Mouse (Mus musculus): ENCODE results near the gene Cacna1c. TPM values are rescaled to one million over a fixed set of nuclear protein-coding genes. Genes with fewer than 3 reads are reported as not detected.

Cacna1c gene
- polyA plus RNA-seq, 1 experiment from 2014 or later, result 3.6 TPM

DNA sequence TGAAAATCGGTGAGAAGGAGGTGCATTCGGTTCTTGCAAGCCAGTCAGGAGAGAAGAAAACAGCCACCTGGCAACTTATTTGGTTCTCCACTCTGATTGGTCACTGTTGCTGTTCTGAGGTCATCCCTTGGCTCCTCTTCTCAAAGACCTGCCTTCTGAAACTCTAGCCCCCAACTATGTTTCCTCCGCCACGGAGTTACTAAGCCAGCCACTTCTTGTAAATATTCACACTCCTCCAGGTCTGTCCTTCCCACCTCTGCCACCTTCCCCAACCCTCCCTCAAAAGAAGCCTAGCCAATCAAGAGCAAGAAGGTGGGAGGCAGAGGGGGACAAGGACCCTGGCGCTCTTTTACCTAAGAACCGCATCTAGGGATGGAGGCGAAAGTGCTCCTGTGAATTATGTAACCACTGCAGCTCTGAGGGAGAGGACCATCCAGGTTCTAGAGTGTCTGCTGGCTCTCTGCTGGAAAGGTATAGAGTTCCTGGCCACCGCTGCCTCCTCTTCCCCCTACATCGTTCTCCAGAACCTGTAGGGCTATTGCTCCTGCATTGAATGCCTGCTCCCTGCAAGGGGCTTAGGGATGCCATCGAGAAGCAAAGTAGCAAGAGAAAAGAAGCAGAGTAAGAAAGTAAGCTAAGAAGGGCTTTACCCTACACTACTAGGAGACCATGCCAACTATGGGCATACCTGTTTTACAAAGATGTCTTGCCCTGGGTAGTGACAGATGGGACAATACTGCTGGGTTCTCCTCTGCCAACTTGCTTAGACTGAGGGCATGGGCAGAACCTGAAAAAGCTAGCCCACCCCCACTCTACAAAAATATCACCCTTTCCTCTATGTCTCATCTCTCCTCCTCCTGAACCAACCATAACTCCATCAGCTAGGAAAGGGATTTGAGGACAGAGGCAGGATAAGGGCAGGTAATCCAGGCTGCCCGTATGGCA is 90.3 kb downstream of the Cacna1c start:
- ATAC-seq, result no peak
- H3K27ac ChIP-seq, result no peak overlapping the region
- H3K36me3 ChIP-seq (ENCODE audit: poor library complexity, severe bottlenecking), result no peaks in the 10 kb centered on the region
- peaks cover 28% of the 10 kb centered on the region for H3K4me1 ChIP-seq
- H3K27me3 ChIP-seq, result peaks cover 24% of the 10 kb centered on the region
- H3K9ac ChIP-seq, result peak overlapping the region; percentile 77; the same call in 1 of the 2 replicates
- WGBS, result 19% methylated on average over 11 of the region's 11 CpGs
- H3K4me3 ChIP-seq, result peak overlapping the region; percentile 70
- H3K4me2 ChIP-seq, result peak overlapping the region; percentile 92
- H3K9me3 ChIP-seq (replicated peaks), result no peaks in the 10 kb centered on the region

DNA sequence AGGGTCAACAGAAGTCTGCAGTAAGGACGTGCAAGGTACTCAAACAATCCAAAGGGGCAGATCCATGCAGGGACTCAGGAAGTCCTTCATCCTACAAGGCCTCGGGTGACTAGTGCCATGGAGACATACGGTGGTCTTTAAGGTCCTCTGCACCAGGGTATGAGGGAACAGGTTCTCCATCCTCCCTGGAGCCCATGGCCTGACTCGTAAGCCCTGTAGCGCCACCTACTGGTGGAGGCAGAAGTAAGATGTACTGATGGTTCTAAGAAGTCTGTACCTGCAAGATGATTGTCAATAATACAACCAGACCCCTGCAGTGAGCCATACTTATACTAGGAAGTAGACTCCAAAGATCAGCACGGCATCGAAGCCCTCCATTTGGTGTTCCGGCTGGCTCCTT is 92.0 kb downstream of the Cacna1c start:
- no peak overlapping the region for H3K4me3 ChIP-seq
- H3K27ac ChIP-seq, result no peak overlapping the region
- no peak overlapping the region for H3K9ac ChIP-seq
- WGBS, result 37% methylated on average over 8 of the region's 8 CpGs
- no peaks in the 10 kb centered on the region for H3K9me3 ChIP-seq (replicated peaks)
- H3K4me2 ChIP-seq, result no peak overlapping the region
- no peak for ATAC-seq
- peaks cover 24% of the 10 kb centered on the region for H3K27me3 ChIP-seq
- H3K4me1 ChIP-seq, result peaks cover 28% of the 10 kb centered on the region
- H3K36me3 ChIP-seq (ENCODE audit: poor library complexity, severe bottlenecking), result no peaks in the 10 kb centered on the region

DNA sequence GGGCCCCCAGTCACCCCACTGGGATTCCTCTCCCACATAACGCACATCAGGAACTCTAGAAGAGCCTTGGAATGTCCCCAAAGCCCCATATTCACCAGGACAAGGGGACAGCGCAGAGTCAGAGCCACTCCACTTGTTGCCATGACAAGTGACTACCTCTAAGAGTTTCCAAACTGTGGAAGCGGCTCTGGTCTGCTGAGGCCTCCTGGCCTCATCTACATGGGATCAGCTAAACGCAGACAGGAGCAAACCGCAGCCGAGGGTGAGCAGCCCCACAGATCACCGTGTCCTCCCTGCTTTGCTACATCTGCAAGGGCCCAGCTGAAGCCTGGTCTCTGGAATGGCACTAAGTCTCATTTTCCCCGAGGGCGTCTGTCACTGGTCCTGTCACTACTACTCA is 93.3 kb downstream of the Cacna1c start:
- H3K27ac ChIP-seq, result no peak overlapping the region
- H3K9me3 ChIP-seq (replicated peaks), result no peaks in the 10 kb centered on the region
- H3K9ac ChIP-seq, result no peak overlapping the region
- peaks cover 26% of the 10 kb centered on the region for H3K4me1 ChIP-seq
- no peak overlapping the region for H3K4me2 ChIP-seq
- 88% methylated on average over 9 of the region's 9 CpGs for WGBS
- no peak for ATAC-seq
- H3K4me3 ChIP-seq, result no peak overlapping the region
- no peaks in the 10 kb centered on the region for H3K36me3 ChIP-seq (ENCODE audit: poor library complexity, severe bottlenecking)
- peaks cover 24% of the 10 kb centered on the region for H3K27me3 ChIP-seq

DNA sequence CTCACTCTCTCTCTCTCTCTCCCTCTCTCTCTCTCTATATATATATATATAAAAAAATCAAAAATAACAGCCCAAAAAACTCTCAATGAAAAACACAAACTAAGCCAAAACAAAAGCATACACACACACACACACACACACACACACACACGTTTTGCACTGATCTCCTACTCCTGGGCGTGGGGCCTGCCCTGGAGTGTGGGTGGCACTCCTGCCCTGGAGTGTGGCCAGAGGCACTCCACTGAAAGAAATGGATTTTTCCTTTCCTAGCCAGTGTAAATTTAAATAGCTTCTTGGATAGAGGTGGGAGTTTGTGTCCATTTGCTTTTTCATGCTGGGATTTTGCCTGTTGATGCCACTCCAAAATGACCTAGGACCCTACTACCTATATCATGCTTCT is 96.9 kb downstream of the Cacna1c start:
- Histone ChIP-seq H3K27me3 (no peaks in the 10 kb centered on the region), H3K4me2 (no peak overlapping the region), H3K9me3 (replicated peaks) (no peaks in the 10 kb centered on the region), H3K4me3 (no peak overlapping the region), H3K9ac (no peak overlapping the region), H3K27ac (no peak overlapping the region), H3K36me3 (ENCODE audit: poor library complexity, severe bottlenecking) (no peaks in the 10 kb centered on the region), H3K4me1 (0 out of 2 replicates have a peak, but pooled peaks cover 4% of the 10 kb centered on the region)
- no peak for ATAC-seq
- WGBS, result 75% methylated on average over 2 of the region's 2 CpGs

DNA sequence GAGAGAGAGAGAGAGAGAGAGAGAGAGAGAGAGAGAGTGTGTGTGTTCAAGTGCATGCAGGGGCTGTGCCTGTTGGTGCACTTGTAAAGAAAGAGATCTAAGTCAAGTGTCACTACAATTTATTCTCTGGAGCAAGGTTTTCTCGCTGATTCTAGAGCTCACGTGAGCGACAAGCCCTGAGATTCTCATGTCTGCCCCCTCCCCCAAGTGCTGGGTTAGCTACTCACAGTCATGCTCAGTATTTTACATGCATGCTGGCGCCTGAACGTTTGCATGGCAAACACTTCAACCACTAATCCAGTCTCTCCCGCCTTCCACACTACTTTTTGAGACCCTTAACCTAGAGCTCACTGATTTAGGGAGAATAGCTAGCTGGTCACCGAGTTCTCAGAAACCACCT is 99.7 kb downstream of the Cacna1c start:
- Histone ChIP-seq H3K36me3 (ENCODE audit: poor library complexity, severe bottlenecking) (no peaks in the 10 kb centered on the region), H3K9me3 (replicated peaks) (no peaks in the 10 kb centered on the region), H3K4me3 (no peak overlapping the region), H3K27me3 (no peaks in the 10 kb centered on the region), H3K4me2 (no peak overlapping the region), H3K27ac (no peak overlapping the region), H3K4me1 (0 out of 2 replicates have a peak, but pooled peaks cover 4% of the 10 kb centered on the region), H3K9ac (no peak overlapping the region)
- 72% methylated on average over 7 of the region's 7 CpGs for WGBS
- ATAC-seq, result no peak

DNA sequence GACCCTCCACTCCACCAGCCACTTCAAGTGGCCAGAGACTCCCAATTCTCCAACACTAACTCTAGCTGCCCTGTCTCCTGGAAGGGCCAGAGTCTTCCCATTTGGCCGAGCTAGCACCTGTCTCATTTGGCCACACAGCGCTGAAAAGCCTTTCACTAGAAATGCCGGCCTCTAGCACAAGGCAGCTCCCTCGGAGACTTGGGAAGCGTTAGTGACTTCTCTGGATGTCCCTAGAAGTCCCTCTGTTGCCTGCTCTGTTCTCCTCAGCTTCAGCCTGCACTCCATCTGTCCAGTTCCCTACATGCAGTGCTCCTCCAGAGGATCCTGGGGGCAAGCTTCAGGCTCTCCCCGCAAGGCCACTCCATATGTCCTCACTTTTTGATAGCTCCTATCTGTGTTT is 101.1 kb downstream of the Cacna1c start:
- no peak overlapping the region for H3K27ac ChIP-seq
- no peak overlapping the region for H3K4me3 ChIP-seq
- no peak for ATAC-seq
- 0 out of 2 replicates have a peak, but pooled peaks cover 4% of the 10 kb centered on the region for H3K4me1 ChIP-seq
- H3K27me3 ChIP-seq, result no peaks in the 10 kb centered on the region
- no peak overlapping the region for H3K4me2 ChIP-seq
- WGBS, result 84% methylated on average over 6 of the region's 6 CpGs
- H3K9ac ChIP-seq, result no peak overlapping the region
- H3K36me3 ChIP-seq (ENCODE audit: poor library complexity, severe bottlenecking), result no peaks in the 10 kb centered on the region
- H3K9me3 ChIP-seq (replicated peaks), result no peaks in the 10 kb centered on the region

DNA sequence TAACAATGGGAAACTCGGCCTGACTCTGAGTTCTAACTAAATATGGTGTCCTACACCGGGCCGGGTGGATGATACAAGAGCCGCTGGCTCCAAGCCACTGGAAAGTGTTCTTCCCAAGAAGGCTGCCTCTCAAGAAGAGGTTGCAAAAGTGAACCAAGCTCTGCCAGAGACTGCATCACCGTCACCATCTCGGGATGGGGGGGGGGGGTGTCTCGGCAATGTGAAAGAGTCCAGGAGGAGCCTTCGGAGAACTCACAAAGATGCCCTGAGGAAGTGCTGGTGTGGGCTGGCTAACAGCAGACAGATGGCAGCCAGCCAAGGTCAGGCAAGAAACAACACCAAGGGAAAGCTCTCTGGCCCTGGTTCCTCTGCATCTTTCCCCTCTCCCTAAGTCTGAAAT is 107.0 kb downstream of the Cacna1c start:
- H3K4me1 ChIP-seq, result peaks cover 16% of the 10 kb centered on the region; the same call in 1 of the 2 replicates
- H3K36me3 ChIP-seq (ENCODE audit: poor library complexity, severe bottlenecking), result no peaks in the 10 kb centered on the region
- H3K4me3 ChIP-seq, result no peak overlapping the region
- no peaks in the 10 kb centered on the region for H3K9me3 ChIP-seq (replicated peaks)
- no peak overlapping the region for H3K9ac ChIP-seq
- H3K4me2 ChIP-seq, result no peak overlapping the region
- 67% methylated on average over 8 of the region's 8 CpGs for WGBS
- no peaks in the 10 kb centered on the region for H3K27me3 ChIP-seq
- no peak overlapping the region for H3K27ac ChIP-seq
- no peak for ATAC-seq

DNA sequence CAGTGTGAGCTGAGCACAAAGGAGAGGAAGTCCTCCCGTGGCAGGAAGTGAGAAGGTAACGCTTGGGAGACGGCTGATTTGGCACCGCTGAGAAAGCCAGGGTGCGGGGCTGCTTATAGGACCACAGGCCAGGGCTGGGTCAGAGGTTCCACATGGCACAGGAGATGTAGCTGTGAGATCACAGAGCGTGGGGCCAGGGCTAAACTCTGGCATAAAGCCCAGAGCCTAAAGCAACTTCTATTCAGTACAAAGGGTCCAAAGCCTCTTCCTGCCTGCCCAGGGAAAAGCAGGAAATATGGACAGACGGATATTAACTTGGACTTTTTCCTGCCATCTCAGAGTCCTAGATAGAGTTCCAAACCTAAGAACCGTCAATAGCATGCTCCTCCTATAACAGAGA is 107.8 kb downstream of the Cacna1c start:
- WGBS, result 84% methylated on average over 8 of the region's 8 CpGs
- Histone ChIP-seq H3K9ac (no peak overlapping the region), H3K36me3 (ENCODE audit: poor library complexity, severe bottlenecking) (no peaks in the 10 kb centered on the region), H3K27me3 (no peaks in the 10 kb centered on the region), H3K4me3 (no peak overlapping the region), H3K9me3 (replicated peaks) (no peaks in the 10 kb centered on the region), H3K4me2 (no peak overlapping the region), H3K27ac (no peak overlapping the region), H3K4me1 (peaks cover 16% of the 10 kb centered on the region; the same call in 1 of the 2 replicates)
- no peak for ATAC-seq

DNA sequence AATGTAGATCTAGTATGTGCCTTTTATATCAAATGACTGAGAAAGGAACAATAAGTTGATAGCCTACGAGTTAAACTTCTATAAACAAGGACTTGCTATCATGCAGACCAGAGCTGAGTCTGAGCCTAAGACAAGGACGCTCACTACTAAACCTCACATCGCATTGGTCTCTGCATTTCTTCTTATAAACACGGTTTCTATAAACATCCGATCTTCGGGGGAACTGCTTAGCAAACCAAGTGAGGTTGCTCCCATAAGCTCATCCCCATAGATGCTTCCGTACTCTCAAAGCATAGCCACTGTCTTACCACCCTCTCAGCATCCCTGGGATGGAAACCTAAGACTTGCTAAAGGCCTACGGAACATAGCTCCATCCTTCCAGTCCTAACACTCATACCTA is 108.3 kb downstream of the Cacna1c start:
- Histone ChIP-seq H3K4me1 (peaks cover 16% of the 10 kb centered on the region; the same call in 1 of the 2 replicates), H3K9me3 (replicated peaks) (no peaks in the 10 kb centered on the region), H3K27me3 (no peaks in the 10 kb centered on the region), H3K4me3 (no peak overlapping the region), H3K4me2 (no peak overlapping the region), H3K36me3 (ENCODE audit: poor library complexity, severe bottlenecking) (no peaks in the 10 kb centered on the region), H3K27ac (no peak overlapping the region), H3K9ac (no peak overlapping the region)
- WGBS, result 93% methylated on average over 8 of the region's 8 CpGs
- ATAC-seq, result no peak

DNA sequence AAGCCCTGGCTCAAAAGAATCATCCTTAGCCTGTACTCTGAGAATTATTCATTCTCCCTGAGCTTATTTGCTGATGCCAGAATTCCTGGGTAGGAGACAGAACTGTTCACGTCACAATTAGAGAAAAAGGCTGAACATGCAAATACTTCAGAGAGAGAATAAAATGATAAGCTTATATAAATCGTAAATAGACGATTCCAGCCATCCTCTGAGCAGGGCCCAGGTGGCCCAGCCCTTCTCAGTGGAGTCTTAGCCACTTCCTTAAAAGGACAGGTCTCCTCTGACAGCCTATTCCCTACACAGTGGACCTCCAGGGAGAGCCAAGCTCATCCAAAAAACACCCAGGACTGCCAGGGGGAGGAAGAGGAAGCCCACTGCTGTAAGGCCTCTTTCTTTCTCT is 110.4 kb downstream of the Cacna1c start:
- Histone ChIP-seq H3K4me1 (peaks cover 18% of the 10 kb centered on the region; the same call in 1 of the 2 replicates), H3K9ac (no peak overlapping the region), H3K4me2 (no peak overlapping the region), H3K27ac (no peak overlapping the region), H3K9me3 (replicated peaks) (no peaks in the 10 kb centered on the region), H3K36me3 (ENCODE audit: poor library complexity, severe bottlenecking) (no peaks in the 10 kb centered on the region), H3K4me3 (no peak overlapping the region), H3K27me3 (no peaks in the 10 kb centered on the region)
- 76% methylated on average over 3 of the region's 3 CpGs for WGBS
- no peak for ATAC-seq

DNA sequence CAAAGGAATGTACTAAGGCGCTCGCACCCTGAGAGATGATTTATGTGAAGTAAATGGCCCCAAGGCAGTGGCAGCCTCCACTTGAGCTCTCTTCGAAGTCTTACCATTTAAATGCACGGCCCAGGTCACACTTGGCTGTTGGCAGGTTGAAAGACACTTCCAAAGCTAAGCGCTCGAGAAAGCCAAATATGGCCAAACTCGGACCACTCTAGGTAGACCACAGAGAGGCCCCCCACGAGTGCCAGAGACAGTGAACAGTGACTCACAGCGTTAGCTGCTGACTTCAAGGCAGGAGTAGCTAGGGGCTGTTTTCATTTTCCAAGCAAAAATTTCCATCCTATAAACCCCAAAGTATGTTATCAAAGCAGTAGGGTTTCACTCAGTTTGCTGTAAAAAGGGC is 111.7 kb downstream of the Cacna1c start:
- Histone ChIP-seq H3K4me1 (peaks cover 17% of the 10 kb centered on the region; the same call in 1 of the 2 replicates), H3K36me3 (ENCODE audit: poor library complexity, severe bottlenecking) (no peaks in the 10 kb centered on the region), H3K4me2 (no peak overlapping the region), H3K4me3 (no peak overlapping the region), H3K27me3 (no peaks in the 10 kb centered on the region), H3K9ac (no peak overlapping the region), H3K9me3 (replicated peaks) (no peaks in the 10 kb centered on the region), H3K27ac (no peak overlapping the region)
- WGBS, result 87% methylated on average over 9 of the region's 9 CpGs
- ATAC-seq, result no peak

DNA sequence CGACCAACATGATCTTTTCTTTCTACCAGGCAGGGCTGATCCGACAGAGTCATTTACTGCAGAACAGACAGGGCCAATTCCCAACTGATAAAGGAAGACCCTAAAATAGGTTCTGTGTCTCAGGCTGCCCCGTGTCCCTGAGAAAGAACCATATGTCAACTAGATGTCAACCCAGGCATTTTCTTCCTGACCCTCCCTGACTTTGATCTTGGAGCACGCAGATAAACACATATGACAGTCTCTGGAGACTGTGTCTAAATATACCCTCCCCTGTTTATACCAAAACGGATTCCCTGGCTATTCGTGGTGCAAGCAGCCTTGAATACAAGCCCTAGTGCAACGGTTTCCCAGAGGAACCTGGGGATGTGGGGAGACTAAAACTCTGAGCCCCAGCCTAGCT is 112.7 kb downstream of the Cacna1c start:
- no peak for ATAC-seq

More for the DNA sequence above, 112.7 kb downstream of the Cacna1c start:
- Histone ChIP-seq H3K4me2 (no peak overlapping the region), H3K36me3 (ENCODE audit: poor library complexity, severe bottlenecking) (no peaks in the 10 kb centered on the region), H3K4me3 (no peak overlapping the region), H3K27me3 (no peaks in the 10 kb centered on the region), H3K9me3 (replicated peaks) (no peaks in the 10 kb centered on the region), H3K27ac (no peak overlapping the region), H3K9ac (no peak overlapping the region), H3K4me1 (peaks cover 12% of the 10 kb centered on the region)
- 86% methylated on average over 7 of the region's 7 CpGs for WGBS

Data from forebrain, embryonic 13.5 days (tissue).